Mouse (Mus musculus) testis, adult 2 months (tissue): Measurements from ENCODE around the gene Gm6358. TPM values are rescaled to one million over a fixed set of nuclear protein-coding genes. Genes with fewer than 3 reads are reported as not detected.
"Not testable (repeated sequence)": the region's sequence is repeated elsewhere in the genome, so short reads cannot be mapped to it uniquely, and the experiment has no call there.

Experiments used
- H3K27ac ChIP-seq: fragments of 200-500 bp; 2 replicates; pipeline ENCODE4 v1.5.1; 2012; ENCODE audit warnings: low read depth, low read length; ENCODE audit not compliant: control insufficient read depth, insufficient read depth
- H3K27me3 ChIP-seq: fragments of 200-500 bp; 2 replicates; pipeline ENCODE4 v1.6.1; 2012; ENCODE audit warnings: mild to moderate bottlenecking, low read length, moderate library complexity; ENCODE audit not compliant: control insufficient read depth, insufficient read depth
- H3K36me3 ChIP-seq: fragments of 200-500 bp; 2 replicates; pipeline ENCODE4 v1.6.1; 2012; ENCODE audit warnings: mild to moderate bottlenecking, low read length; ENCODE audit not compliant: control insufficient read depth, insufficient read depth
- H3K4me1 ChIP-seq: fragments of 200-500 bp; 2 replicates; pipeline ENCODE4 v1.6.1; 2012; ENCODE audit warnings: low read length; ENCODE audit not compliant: control insufficient read depth, insufficient read depth
- H3K4me3 ChIP-seq: fragments of 200-500 bp; 2 replicates; pipeline ENCODE4 v1.5.1; 2012; ENCODE audit warnings: low read depth, mild to moderate bottlenecking, low read length, moderate library complexity, mixed read lengths; ENCODE audit not compliant: control insufficient read depth
- CTCF ChIP-seq: fragments of 200-500 bp; IDR thresholded peaks from 2 replicates; pipeline ENCODE4 v1.5.1; 2012; ENCODE audit warnings: low read depth, mild to moderate bottlenecking, inconsistent platforms, low read length, moderate library complexity; ENCODE audit not compliant: control insufficient read depth, insufficient read depth, insufficient replicate concordance
- POLR2A ChIP-seq: fragments of 200-500 bp; IDR thresholded peaks from 2 replicates; pipeline ENCODE4 v1.6.1; 2012; ENCODE audit warnings: low read depth, mild to moderate bottlenecking, inconsistent platforms, low read length, moderate library complexity; ENCODE audit not compliant: control insufficient read depth
- polyA plus RNA-seq: library from polyadenylated mRNA; depleted of rRNA; stranded (reverse); fragments of >200 nt; gene quantifications from 2 replicates; pipeline ENCODE4 v1.2.3, GENCODE M21; 2012; rRNA removed

The Gm6358 gene
- polyA plus RNA-seq: not detected in 2 replicates

- Histone ChIP-seq H3K4me3 (no peak within 1 kb of the TSS), H3K27me3 (no peaks in the 10 kb centered on the region), H3K27ac (no peak within 1 kb of the TSS), H3K36me3 (no peaks in the 10 kb centered on the region), H3K4me1 (no peaks in the 10 kb centered on the region)
- TF ChIP-seq CTCF: no peak
- TF ChIP-seq POLR2A: no peak
These were observed at the start of gene Gm6358 for GRCm38 (mm10) chr16:89140551-89140950. TSS of gene Gm6358 (plus strand) at chr16:89140851.

GRCm38 (mm10) chr16:89150786-89151185 lies 10.1 kb downstream of the Gm6358 start, which contains the start of gene Gm10061:
TSS of gene Gm10061 (plus strand) at chr16:89151086.
- no peak within 1 kb of the TSS for H3K27ac ChIP-seq
- H3K27me3 ChIP-seq: no peaks in the 10 kb centered on the region
- TF ChIP-seq CTCF: no peak
- no peak for TF ChIP-seq POLR2A
- H3K4me1 ChIP-seq: no peaks in the 10 kb centered on the region
- no peak within 1 kb of the TSS for H3K4me3 ChIP-seq
- no peaks in the 10 kb centered on the region for H3K36me3 ChIP-seq

GRCm38 (mm10) chr16:89157652-89158051 lies 17.0 kb downstream of the Gm6358 start, which contains the start of gene Gm9789:
TSS of gene Gm9789 (plus strand) at chr16:89157952.
- Histone ChIP-seq H3K36me3 (no peaks in the 10 kb centered on the region), H3K4me3 (peak within 1 kb of the TSS; percentile 86), H3K4me1 (no peaks in the 10 kb centered on the region), H3K27ac (no peak within 1 kb of the TSS), H3K27me3 (no peaks in the 10 kb centered on the region)
- TF ChIP-seq POLR2A (no peak), CTCF (no peak)

GRCm38 (mm10) chr16:89169190-89169589 lies 28.5 kb downstream of the Gm6358 start, which contains the start of gene Gm7735:
TSS of gene Gm7735 (plus strand) at chr16:89169490.
- not testable (repeated sequence) for H3K4me3 ChIP-seq

GRCm38 (mm10) chr16:89174435-89174834 lies 33.8 kb downstream of the Gm6358 start, which contains the start of gene 1110057P08Rik:
TSS of gene 1110057P08Rik (plus strand) at chr16:89174735.
- no peak within 1 kb of the TSS for H3K27ac ChIP-seq
- no peaks in the 10 kb centered on the region for H3K27me3 ChIP-seq
- TF ChIP-seq CTCF: no peak
- no peak for TF ChIP-seq POLR2A
- no peaks in the 10 kb centered on the region for H3K36me3 ChIP-seq
- no peaks in the 10 kb centered on the region for H3K4me1 ChIP-seq
- no peak within 1 kb of the TSS for H3K4me3 ChIP-seq

More at GRCm38 (mm10) chr16:89169190-89169589, 28.5 kb downstream of the Gm6358 start, which contains the start of gene Gm7735:
- not testable (repeated sequence) for H3K27me3 ChIP-seq, H3K36me3 ChIP-seq, H3K27ac ChIP-seq, H3K4me1 ChIP-seq

GRCm38 (mm10) chr16:89188621-89189020 lies 48.0 kb downstream of the Gm6358 start:
- no peak for TF ChIP-seq CTCF
- no peak for TF ChIP-seq POLR2A
- no peaks in the 10 kb centered on the region for H3K36me3 ChIP-seq
- H3K27ac ChIP-seq: no peak overlapping the region
- H3K4me1 ChIP-seq: no peaks in the 10 kb centered on the region
- no peak overlapping the region for H3K4me3 ChIP-seq
- no peaks in the 10 kb centered on the region for H3K27me3 ChIP-seq

Other genes with a start within 250 kb of the Gm6358 start
- not detected in 2 replicates for gene Krtap19-5, start 244.4 kb upstream of the Gm6358 start, polyA plus RNA-seq
- not detected in 2 replicates for gene Krtap19-9b, start 208.6 kb upstream of the Gm6358 start, polyA plus RNA-seq
- not detected in 2 replicates for gene Krtap16-3, start 178.0 kb upstream of the Gm6358 start, polyA plus RNA-seq
- not detected in 2 replicates for gene Krtap22-2, start 130.1 kb upstream of the Gm6358 start, polyA plus RNA-seq
- not detected in 2 replicates for gene Gm10229, start 125.6 kb upstream of the Gm6358 start, polyA plus RNA-seq
- gene Krtap6-1, start 109.2 kb upstream of the Gm6358 start, polyA plus RNA-seq: not detected in 2 replicates
- gene Gm10228, start 99.4 kb upstream of the Gm6358 start, polyA plus RNA-seq: not detected in 2 replicates
- gene Krtap6-5, start 93.0 kb upstream of the Gm6358 start, polyA plus RNA-seq: not detected in 2 replicates
- gene 1110025L11Rik, start 76.8 kb upstream of the Gm6358 start, polyA plus RNA-seq: 0.99 and 1.1 TPM in 2 replicates
- not detected in 2 replicates for gene Krtap6-3, start 56.8 kb upstream of the Gm6358 start, polyA plus RNA-seq
- gene Gm10061, start 10.2 kb downstream of the Gm6358 start, polyA plus RNA-seq: not detected in 2 replicates
- gene Gm9789, start 17.1 kb downstream of the Gm6358 start, polyA plus RNA-seq: 8.4 and 15.0 TPM in 2 replicates
- gene Gm7735, start 28.6 kb downstream of the Gm6358 start, polyA plus RNA-seq: not detected in 2 replicates
- not detected in 2 replicates for gene 1110057P08Rik, start 33.9 kb downstream of the Gm6358 start, polyA plus RNA-seq
- not detected in 2 replicates for gene Krtap20-2, start 65.0 kb downstream of the Gm6358 start, polyA plus RNA-seq